Mouse (Mus musculus) forebrain, embryonic 14.5 days (tissue): ENCODE data around the gene Clec16a. TPM values are rescaled to one million over a fixed set of nuclear protein-coding genes. Genes with fewer than 3 reads are reported as not detected.

ENCODE experiments used
- ATAC-seq: fragments of 200-750 bp; cut with Nextera tagmentation; 2 replicates; pipeline ENCODE4 v1.8.0; 2017; ENCODE audit warnings: mild to moderate bottlenecking, moderate library complexity
- DNase-seq: peaks from one replicate; pipeline ENCODE4 v3.0.0-alpha.2; 2015; ENCODE audit warnings: low spot score
- H3K27ac ChIP-seq: fragments of 300-500 bp; sonication (generic); 2 replicates; pipeline ENCODE4 v1.5.1; 2014; ENCODE audit warnings: low read depth, mild to moderate bottlenecking, control low read depth, low read length, moderate library complexity
- H3K27me3 ChIP-seq: fragments of 300-500 bp; sonication (generic); replicated peaks from 2 replicates; pipeline ENCODE4 v1.6.1; 2014; ENCODE audit warnings: low read length, control low read depth, mixed read lengths; ENCODE audit not compliant: control insufficient read depth, insufficient read depth
- H3K36me3 ChIP-seq: fragments of 300-500 bp; sonication (generic); 2 replicates; pipeline ENCODE4 v1.6.1; 2014; ENCODE audit warnings: low read length, control low read depth; ENCODE audit not compliant: control insufficient read depth, insufficient read depth
- H3K4me1 ChIP-seq: fragments of 300-500 bp; sonication (generic); 2 replicates; pipeline ENCODE4 v1.6.1; 2014; ENCODE audit warnings: antibody characterized with exemption, low read length, control low read depth; ENCODE audit not compliant: control insufficient read depth, insufficient read depth
- H3K4me2 ChIP-seq: fragments of 300-500 bp; sonication (generic); 2 replicates; pipeline ENCODE4 v1.6.1; 2014; ENCODE audit warnings: mild to moderate bottlenecking, control low read depth, low read length
- H3K4me3 ChIP-seq: fragments of 300-500 bp; sonication (generic); 2 replicates; pipeline ENCODE4 v1.5.1; 2014; ENCODE audit warnings: low read depth, low read length, control low read depth
- H3K9ac ChIP-seq: fragments of 300-500 bp; sonication (generic); 2 replicates; pipeline ENCODE4 v1.6.1; 2014; ENCODE audit warnings: mild to moderate bottlenecking, low read length, control low read depth, moderate library complexity
- H3K9me3 ChIP-seq: fragments of 300-500 bp; sonication (generic); replicated peaks from 2 replicates; pipeline ENCODE4 v1.6.1; 2016; ENCODE audit warnings: low read length, control low read depth, mixed read lengths; ENCODE audit not compliant: control insufficient read depth
- WGBS: fragments of 180-500 bp; shearing (Covaris S2); extraction: QIAGEN DNeasy Blood & Tissue Kit; methylation state at CpG from one replicate; pipeline ENCODE4 v1.1.7; 2014; 5-methylcytosine and 5-hydroxymethylcytosine counted together
- polyA plus RNA-seq: library from polyadenylated mRNA; unstranded; fragments of >200 nt; fragmentation: Nextera tagmentation; extraction: Ambion mirVana; gene quantifications from 2 replicates; pipeline ENCODE4 v1.2.1, GENCODE M21; 2014

The Clec16a gene
- polyA plus RNA-seq, 1 experiment from 2014 or later = 50.2 TPM

DNA sequence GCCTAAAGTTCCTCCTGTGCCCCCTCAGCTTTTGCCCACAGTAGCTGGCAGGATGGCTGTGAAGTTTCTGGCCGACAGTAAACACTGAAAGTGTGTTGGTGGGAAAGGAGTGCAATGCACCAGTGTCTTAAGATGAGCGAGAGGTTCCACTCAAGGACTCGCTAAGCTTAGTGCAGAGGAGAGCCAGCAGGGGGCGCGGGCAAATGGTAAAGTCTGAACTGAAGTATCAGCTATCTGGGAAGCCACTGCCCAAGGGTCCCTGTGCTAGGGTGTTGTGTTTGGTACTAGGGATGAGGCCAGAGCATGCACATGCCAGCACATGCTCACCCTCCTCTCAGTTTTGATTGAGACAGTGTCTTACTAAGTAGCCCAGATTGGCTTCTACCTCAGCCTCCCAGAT, 94.9 kb downstream of the Clec16a start:
- Histone ChIP-seq H3K9ac (no peak overlapping the region), H3K36me3 (no peaks in the 10 kb centered on the region), H3K4me2 (no peak overlapping the region), H3K9me3 (no peaks in the 10 kb centered on the region), H3K27ac (no peak overlapping the region), H3K4me3 (no peak overlapping the region), H3K27me3 (no peaks in the 10 kb centered on the region), H3K4me1 (no peaks in the 10 kb centered on the region)
- peak; percentile 86 for DNase-seq
- ATAC-seq = peak; percentile 81
- WGBS = 7% methylated on average over 5 of the region's 5 CpGs

DNA sequence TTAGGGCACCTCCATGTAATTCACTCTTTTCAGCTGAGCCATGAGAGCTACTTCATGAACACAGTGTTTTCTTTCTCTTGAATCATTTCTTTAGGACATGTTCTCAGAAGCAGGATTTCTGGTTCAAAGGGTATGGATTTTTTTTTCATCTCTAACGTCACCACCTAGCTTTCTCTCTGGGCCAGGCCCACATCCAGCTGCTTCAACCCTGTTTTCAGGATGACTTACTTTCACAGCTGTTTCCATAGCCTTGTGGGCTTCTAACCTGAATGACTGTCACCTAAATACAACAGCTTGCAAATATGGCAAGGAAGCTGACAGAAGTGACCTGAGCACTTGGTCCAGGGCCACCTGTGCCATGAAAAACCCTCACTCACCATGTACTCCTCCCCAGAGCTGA, 96.0 kb downstream of the Clec16a start:
- no peak overlapping the region for H3K4me2 ChIP-seq
- ATAC-seq = no peak
- H3K9me3 ChIP-seq = no peaks in the 10 kb centered on the region
- no peaks in the 10 kb centered on the region for H3K4me1 ChIP-seq
- no peak overlapping the region for H3K27ac ChIP-seq
- no peak overlapping the region for H3K9ac ChIP-seq
- no peak overlapping the region for H3K4me3 ChIP-seq
- 87% methylated on average over 1 of the region's 1 CpGs for WGBS
- no peaks in the 10 kb centered on the region for H3K27me3 ChIP-seq
- no peaks in the 10 kb centered on the region for H3K36me3 ChIP-seq
- no peak for DNase-seq

DNA sequence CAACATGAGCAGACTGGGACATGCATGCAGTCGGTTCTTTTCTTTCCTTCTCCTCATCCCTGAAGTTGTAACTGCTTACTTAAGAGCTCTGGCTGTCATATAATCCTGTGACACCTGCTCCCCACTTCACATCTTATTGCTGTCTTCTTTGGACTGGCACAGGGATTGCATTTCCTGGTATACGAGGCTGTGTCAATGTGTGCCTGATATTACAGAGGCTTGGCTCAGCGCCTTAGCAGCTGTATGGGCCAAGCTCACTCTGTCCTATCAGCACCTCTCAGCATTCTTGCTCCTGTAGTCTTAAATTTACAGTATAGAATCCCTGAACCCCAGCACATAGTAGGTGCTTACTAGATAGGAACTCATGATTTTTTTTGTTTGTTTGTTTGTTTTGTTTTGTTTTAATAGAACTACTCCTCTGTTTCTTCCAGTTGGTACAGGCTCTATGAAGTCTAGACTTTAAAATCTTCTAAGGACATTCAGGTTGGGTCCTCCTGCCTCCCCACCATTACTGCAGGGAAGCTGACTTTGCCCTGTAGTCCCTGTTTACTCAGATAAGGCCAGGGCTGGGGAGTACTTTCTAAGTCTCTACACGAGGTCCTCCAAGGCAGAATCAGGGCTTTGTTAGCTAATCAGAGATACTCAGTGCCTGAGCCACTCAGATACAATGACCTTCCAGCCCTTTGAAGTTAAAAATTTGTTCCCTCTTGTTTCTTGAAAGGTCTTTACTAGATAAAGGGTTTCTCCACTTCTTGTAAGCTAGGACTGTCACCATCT, 97.9 kb downstream of the Clec16a start:
- Histone ChIP-seq H3K4me1 (no peaks in the 10 kb centered on the region), H3K4me3 (no peak overlapping the region), H3K9ac (no peak overlapping the region), H3K27me3 (no peaks in the 10 kb centered on the region), H3K9me3 (no peaks in the 10 kb centered on the region), H3K36me3 (no peaks in the 10 kb centered on the region), H3K4me2 (no peak overlapping the region), H3K27ac (no peak overlapping the region)
- DNase-seq (no peak), ATAC-seq (no peak)
- WGBS = 58% methylated on average over 4 of the region's 4 CpGs

DNA sequence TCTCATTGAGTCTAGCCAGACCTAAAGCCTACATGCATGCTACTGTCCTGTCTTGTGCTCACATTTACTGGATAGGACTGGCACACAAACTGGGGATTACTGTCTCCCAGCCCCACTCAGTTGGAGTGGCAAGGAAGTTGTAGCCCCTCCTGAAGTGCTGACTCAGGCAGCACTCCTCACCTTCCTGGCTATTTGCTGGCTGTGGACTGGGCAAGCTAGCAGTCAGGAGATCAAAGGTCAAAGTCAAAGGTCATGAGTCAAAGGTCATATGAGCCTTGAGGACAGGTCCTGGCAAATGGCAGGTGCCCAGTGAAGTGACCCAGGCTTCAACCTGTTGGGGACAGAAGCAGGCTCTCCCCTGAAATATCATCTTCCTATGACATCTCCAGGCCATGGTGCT, 99.1 kb downstream of the Clec16a start:
- Histone ChIP-seq H3K4me3 (no peak overlapping the region), H3K27ac (no peak overlapping the region), H3K4me1 (no peaks in the 10 kb centered on the region), H3K4me2 (no peak overlapping the region), H3K9ac (no peak overlapping the region), H3K36me3 (no peaks in the 10 kb centered on the region), H3K9me3 (no peaks in the 10 kb centered on the region), H3K27me3 (no peaks in the 10 kb centered on the region)
- ATAC-seq (no peak), DNase-seq (no peak)

DNA sequence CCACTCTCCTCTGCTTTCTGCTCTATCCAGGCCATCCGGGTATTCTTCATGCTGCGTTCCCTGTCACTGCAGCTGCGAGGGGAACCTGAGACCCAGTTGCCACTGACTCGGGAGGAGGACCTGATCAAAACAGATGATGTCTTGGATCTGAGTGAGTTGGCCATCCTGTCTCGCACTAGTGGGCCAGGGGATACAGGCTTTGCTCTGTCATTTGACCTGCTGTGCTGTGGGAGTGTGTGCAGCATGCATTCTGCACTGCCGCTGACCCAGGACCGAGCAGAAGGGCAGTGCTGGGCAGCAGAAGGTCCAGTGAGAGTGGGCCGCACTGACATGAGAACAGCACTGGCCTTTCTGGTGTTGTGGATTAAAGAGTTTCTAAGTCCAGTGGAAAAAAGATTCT, 99.6 kb downstream of the Clec16a start:
- Histone ChIP-seq H3K4me1 (no peaks in the 10 kb centered on the region), H3K36me3 (no peaks in the 10 kb centered on the region), H3K4me3 (no peak overlapping the region), H3K9ac (no peak overlapping the region), H3K4me2 (no peak overlapping the region), H3K27ac (no peak overlapping the region), H3K27me3 (no peaks in the 10 kb centered on the region), H3K9me3 (no peaks in the 10 kb centered on the region)
- WGBS = 94% methylated on average over 8 of the region's 8 CpGs
- ATAC-seq = no peak
- DNase-seq = no peak

DNA sequence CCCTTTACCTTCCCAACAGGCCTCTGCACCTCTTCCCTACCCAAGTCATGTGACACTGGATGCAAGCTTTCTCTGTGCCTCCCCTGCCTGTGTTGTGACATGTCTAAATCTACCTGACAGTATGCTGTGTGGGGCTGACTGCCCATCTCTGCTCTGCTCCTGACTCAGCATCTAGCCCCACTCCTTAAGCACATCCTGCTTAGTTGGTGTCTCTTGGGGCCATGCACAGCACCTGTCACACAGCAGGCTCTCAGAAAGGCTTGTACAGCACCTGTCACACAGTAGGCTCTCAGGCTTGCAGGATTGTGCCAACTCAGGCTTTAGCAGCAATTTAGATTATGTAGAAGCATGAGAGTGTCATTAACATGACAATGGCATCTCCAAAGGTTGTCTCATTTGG, 106.7 kb downstream of the Clec16a start:
- Histone ChIP-seq H3K4me3 (no peak overlapping the region), H3K9me3 (no peaks in the 10 kb centered on the region), H3K27me3 (no peaks in the 10 kb centered on the region), H3K4me2 (no peak overlapping the region), H3K36me3 (no peaks in the 10 kb centered on the region), H3K9ac (no peak overlapping the region), H3K27ac (no peak overlapping the region), H3K4me1 (0 out of 2 replicates have a peak, but pooled peaks cover 3% of the 10 kb centered on the region)
- no peak for ATAC-seq
- no peak for DNase-seq

DNA sequence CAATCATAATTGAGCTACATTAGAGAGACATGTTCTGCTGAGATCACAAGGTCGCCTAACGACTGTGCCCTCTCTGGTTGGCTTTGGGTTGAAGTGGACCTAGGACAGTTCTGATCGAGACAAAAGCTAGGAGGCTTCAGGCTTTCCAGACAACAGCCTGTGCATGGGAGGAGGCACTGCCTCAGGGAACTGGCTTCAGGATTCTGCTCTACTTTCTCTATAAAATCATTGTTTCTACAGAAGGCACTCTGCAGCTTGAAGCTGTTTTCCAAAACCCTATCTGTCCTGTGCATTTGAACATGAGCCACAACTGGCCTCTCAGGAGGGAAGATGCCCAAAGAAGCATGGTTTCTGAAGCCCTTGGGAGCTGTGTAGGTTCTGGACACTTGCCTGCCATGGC, 107.8 kb downstream of the Clec16a start:
- no peak for DNase-seq
- H3K4me2 ChIP-seq = no peak overlapping the region
- H3K9me3 ChIP-seq = no peaks in the 10 kb centered on the region
- H3K9ac ChIP-seq = no peak overlapping the region
- WGBS = 79% methylated on average over 3 of the region's 3 CpGs
- ATAC-seq = no peak
- H3K27ac ChIP-seq = no peak overlapping the region
- no peaks in the 10 kb centered on the region for H3K36me3 ChIP-seq
- no peak overlapping the region for H3K4me3 ChIP-seq
- 0 out of 2 replicates have a peak, but pooled peaks cover 3% of the 10 kb centered on the region for H3K4me1 ChIP-seq
- H3K27me3 ChIP-seq = no peaks in the 10 kb centered on the region

DNA sequence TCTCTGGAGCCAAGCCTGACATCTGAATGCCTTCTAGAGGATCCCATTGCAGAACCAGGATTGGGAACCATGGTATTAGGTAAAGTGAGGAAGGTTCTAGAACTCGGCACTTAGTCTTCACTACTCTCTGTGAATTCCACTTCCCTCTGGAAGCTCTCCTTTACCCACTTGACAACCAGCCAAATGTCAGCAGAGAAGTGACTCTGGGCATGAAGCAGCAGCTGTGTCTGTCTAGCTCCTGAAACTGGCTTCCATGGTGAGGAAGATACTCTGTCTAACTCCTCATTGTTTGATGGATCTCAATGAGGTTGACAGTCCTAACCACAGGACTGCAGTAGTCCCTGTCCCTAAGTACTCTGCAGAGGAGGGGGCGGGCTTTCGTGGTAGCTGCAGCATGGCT, 110.1 kb downstream of the Clec16a start:
- no peak for ATAC-seq
- Histone ChIP-seq H3K9ac (no peak overlapping the region), H3K9me3 (no peaks in the 10 kb centered on the region), H3K27me3 (no peaks in the 10 kb centered on the region), H3K4me2 (no peak overlapping the region), H3K36me3 (no peaks in the 10 kb centered on the region), H3K4me3 (no peak overlapping the region), H3K4me1 (0 out of 2 replicates have a peak, but pooled peaks cover 3% of the 10 kb centered on the region), H3K27ac (no peak overlapping the region)
- DNase-seq = no peak
- WGBS = 86% methylated on average over 3 of the region's 3 CpGs

DNA sequence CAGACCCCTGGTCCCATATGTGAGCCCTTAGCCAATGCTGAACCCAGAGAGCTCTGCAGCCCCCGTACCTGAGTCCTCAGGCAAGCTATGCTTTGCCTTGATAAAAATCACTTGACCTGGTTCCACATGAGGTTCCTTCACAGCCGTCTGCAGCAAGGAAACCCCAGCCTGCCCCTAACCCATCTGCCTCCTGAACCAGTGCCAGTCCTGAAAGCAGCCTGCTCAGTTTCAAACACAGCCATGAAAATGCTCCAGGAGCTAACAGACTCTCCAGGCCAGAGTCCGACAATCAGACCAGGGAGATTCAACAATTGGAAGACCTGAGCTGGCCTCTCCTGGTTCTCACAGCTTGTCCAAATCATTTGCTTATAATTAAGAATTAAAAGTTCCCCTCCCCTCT, 110.8 kb downstream of the Clec16a start:
- Histone ChIP-seq H3K36me3 (no peaks in the 10 kb centered on the region), H3K27me3 (no peaks in the 10 kb centered on the region), H3K27ac (no peak overlapping the region), H3K9ac (no peak overlapping the region), H3K4me2 (no peak overlapping the region), H3K4me3 (no peak overlapping the region), H3K4me1 (0 out of 2 replicates have a peak, but pooled peaks cover 3% of the 10 kb centered on the region), H3K9me3 (no peaks in the 10 kb centered on the region)
- ATAC-seq = no peak
- 70% methylated on average over 3 of the region's 3 CpGs for WGBS
- DNase-seq = no peak
